Mouse (Mus musculus) cerebellum, adult 2 months (tissue): ENCODE results near the gene Gm20517. TPM values are rescaled to one million over a fixed set of nuclear protein-coding genes. Genes with fewer than 3 reads are reported as not detected.

Source experiments
- DNase-seq, 2 experiments: peaks; one replicate each; pipeline ENCODE4 v3.0.0; 2021
- H3K27ac ChIP-seq: fragments of 200-500 bp; 2 replicates; pipeline ENCODE4 v1.5.1; 2012; ENCODE audit warnings: low read length, control low read depth, inconsistent platforms; ENCODE audit not compliant: insufficient read depth
- H3K27me3 ChIP-seq: fragments of 200-500 bp; 2 replicates; pipeline ENCODE4 v1.6.1; 2012; ENCODE audit warnings: inconsistent platforms, mild to moderate bottlenecking, low read length, moderate library complexity; ENCODE audit not compliant: control insufficient read depth, insufficient read depth
- H3K4me1 ChIP-seq: fragments of 200-500 bp; 2 replicates; pipeline ENCODE4 v1.6.1; 2011; ENCODE audit warnings: low read length; ENCODE audit not compliant: control insufficient read depth, insufficient read depth
- H3K4me3 ChIP-seq: fragments of 200-500 bp; replicated peaks from 2 replicates; pipeline ENCODE3; 2011; ENCODE audit warnings: mild to moderate bottlenecking, low read depth, low read length, control low read depth; ENCODE audit not compliant: insufficient read depth
- CTCF ChIP-seq: fragments of 200-500 bp; IDR thresholded peaks from 2 replicates; pipeline ENCODE4 v1.5.1; 2011; ENCODE audit warnings: low read depth, mild to moderate bottlenecking, control low read depth, low read length, moderate library complexity, borderline replicate concordance; ENCODE audit not compliant: insufficient read depth
- POLR2A ChIP-seq: fragments of 200-500 bp; IDR thresholded peaks from 2 replicates; pipeline ENCODE4 v1.6.1; 2011; ENCODE audit warnings: low read length, control low read depth, borderline replicate concordance; ENCODE audit not compliant: insufficient read depth
- WGBS: fragments of 180-500 bp; shearing (Covaris S2); methylation state at CpG from one replicate; pipeline ENCODE4 v1.1.7; 2018; 5-methylcytosine and 5-hydroxymethylcytosine counted together
- polyA plus RNA-seq: library from polyadenylated mRNA; depleted of rRNA; stranded (reverse); fragments of >200 nt; gene quantifications from 2 replicates; pipeline ENCODE4 v1.2.3, GENCODE M21; 2012

Gm20517 gene
- polyA plus RNA-seq, 1 experiment, result 1.7 TPM

GRCm38 (mm10) chr17:47593215-47593853 lies 18.1 kb upstream of the Gm20517 start:
- Histone ChIP-seq H3K27me3 (no peaks in the 10 kb centered on the region), H3K27ac (0 out of 2 replicates have a peak overlapping the region, but pooled peaks have one; percentile 39), H3K4me1 (peaks cover 12% of the 10 kb centered on the region), H3K4me3 (peak overlapping the region; percentile 90)
- under 1% methylated on average over 61 of the region's 63 CpGs for WGBS
- DNase-seq, result peak; percentile 92
- TF ChIP-seq POLR2A (peak; percentile 55), CTCF (no peak)

DNA sequence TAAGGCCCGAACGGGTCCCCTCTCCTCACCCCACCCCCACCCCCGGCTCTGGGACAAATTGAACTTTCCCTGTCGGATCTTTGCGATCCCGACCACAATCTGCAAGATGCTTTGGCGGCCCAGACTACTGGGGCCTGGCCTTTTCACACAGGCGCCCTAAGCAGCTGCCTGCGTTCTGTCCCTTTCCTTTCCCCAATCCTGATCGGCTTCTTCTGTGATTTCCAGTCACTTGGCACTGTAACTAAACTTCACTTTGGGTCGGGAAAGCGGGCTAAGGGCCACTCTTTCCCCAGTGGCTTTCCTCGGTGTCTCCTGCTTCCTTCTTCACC lies 17.6 kb upstream of the Gm20517 start:
- under 1% methylated on average over 13 of the region's 13 CpGs for WGBS
- TF ChIP-seq POLR2A (no peak), CTCF (no peak)
- H3K4me1 ChIP-seq, result peaks cover 12% of the 10 kb centered on the region
- H3K4me3 ChIP-seq, result peak overlapping the region; percentile 90
- no peaks in the 10 kb centered on the region for H3K27me3 ChIP-seq
- H3K27ac ChIP-seq, result no peak overlapping the region
- no peak for DNase-seq

DNA sequence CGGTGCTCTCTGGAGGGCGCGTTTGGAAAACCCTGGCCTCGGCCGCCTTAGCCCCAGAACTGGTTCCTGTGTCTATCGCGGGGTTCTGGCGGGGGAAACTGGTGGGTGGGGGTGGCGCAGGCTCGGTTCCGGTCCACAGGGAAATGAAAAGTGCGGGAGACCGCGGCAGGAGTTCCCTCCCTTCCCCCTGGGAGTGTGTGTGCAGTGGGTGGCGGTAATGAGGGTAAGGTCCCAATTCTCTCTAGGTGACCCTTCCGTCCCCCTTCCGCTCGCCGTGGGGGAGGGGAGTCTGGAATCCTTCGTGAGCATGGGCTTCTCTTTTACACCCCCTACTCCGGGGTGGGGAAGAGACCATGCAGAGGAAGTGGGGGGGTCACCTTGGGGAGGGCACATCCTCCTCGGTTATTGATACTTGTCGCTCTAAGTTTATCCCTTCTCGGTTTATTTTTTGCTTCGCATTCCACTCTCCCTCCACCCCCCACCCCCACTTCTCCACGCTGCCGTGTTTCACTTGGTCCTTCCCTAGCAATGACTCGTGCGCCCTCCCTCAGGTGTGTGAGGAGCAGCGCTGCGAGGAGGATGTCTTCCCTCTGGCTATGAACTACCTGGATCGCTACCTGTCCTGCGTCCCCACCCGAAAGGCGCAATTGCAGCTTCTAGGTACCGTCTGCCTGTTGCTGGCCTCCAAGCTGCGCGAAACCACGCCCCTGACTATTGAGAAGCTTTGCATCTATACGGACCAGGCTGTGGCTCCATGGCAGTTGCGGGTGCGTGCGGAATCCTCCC lies 17.0 kb upstream of the Gm20517 start:
- 1% methylated on average over 43 of the region's 43 CpGs for WGBS
- no peak overlapping the region for H3K27ac ChIP-seq
- peak overlapping the region; percentile 90 for H3K4me3 ChIP-seq
- DNase-seq, result peak; percentile 34 to 46
- H3K4me1 ChIP-seq, result peaks cover 12% of the 10 kb centered on the region
- H3K27me3 ChIP-seq, result no peaks in the 10 kb centered on the region
- no peak for TF ChIP-seq POLR2A
- no peak for TF ChIP-seq CTCF

DNA sequence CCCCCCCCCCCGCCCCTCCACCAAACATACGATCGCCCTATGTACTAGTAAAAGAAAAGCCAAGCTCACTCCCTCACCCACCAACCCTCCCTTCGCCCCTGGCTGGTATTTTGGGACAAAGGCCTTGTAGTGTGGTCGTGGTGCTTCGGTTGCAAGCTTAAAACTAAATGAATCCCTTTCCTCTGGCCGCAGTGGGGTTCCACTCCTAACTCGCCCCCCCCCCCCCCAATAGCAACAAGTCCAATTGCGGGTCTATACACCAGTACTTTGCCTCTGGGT lies 16.5 kb upstream of the Gm20517 start:
- WGBS, result 14% methylated on average over 9 of the region's 9 CpGs
- H3K4me1 ChIP-seq, result peaks cover 12% of the 10 kb centered on the region

DNA sequence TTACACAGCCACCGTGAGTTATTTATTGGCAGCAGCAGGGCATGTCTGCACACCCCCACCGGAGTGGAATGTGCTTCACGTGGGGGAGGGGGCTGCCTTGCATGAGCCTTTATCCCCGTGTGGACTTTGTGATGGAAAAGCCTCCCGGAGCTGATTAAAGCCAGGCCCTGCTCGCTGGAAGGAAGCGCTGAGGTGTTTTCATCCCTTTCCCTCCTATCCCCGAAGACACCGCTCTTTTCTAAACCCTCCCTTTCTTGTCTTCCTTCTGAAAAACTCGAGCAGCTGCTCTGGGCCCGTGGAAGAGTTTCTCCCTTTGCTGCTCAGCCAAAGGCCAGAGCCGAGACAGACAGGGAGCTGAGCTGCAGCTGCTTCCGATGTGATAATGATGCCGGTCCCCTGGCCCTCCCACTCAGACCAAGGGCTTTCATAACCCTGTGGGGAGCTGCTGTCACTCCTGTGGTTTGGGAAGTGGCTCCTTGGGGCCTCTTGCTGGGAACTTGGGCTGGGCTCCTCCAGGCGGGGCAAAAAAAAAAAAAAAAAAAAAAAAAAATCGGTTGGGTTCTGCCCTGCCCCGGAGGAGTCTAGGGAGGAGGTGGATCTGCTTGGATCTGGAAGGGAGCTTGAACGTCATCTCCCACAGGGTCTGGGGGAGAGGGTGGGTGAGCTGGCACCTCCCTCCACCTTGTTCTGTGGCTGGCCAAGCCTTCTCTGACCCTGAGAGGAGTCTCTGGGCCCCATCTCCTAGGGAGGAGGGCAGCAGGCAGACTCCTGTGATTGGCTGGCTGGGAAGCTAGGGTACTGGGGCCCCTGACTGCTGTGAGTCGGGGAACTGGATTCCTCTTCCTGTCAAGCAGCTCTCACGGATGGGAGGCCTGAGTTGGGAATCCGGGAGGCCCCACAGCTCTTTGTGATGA lies 15.9 kb upstream of the Gm20517 start:
- 25% methylated on average over 21 of the region's 21 CpGs for WGBS
- Histone ChIP-seq H3K4me1 (peaks cover 12% of the 10 kb centered on the region), H3K27me3 (no peaks in the 10 kb centered on the region), H3K4me3 (no peak overlapping the region), H3K27ac (no peak overlapping the region)
- peak in 1 of 2 experiments; percentile 19 for DNase-seq
- TF ChIP-seq CTCF, result no peak
- no peak for TF ChIP-seq POLR2A

More for the DNA sequence above, 16.5 kb upstream of the Gm20517 start:
- no peak for DNase-seq
- TF ChIP-seq CTCF, result no peak
- TF ChIP-seq POLR2A, result no peak
- no peaks in the 10 kb centered on the region for H3K27me3 ChIP-seq
- peak overlapping the region; percentile 19 for H3K4me3 ChIP-seq
- H3K27ac ChIP-seq, result no peak overlapping the region

DNA sequence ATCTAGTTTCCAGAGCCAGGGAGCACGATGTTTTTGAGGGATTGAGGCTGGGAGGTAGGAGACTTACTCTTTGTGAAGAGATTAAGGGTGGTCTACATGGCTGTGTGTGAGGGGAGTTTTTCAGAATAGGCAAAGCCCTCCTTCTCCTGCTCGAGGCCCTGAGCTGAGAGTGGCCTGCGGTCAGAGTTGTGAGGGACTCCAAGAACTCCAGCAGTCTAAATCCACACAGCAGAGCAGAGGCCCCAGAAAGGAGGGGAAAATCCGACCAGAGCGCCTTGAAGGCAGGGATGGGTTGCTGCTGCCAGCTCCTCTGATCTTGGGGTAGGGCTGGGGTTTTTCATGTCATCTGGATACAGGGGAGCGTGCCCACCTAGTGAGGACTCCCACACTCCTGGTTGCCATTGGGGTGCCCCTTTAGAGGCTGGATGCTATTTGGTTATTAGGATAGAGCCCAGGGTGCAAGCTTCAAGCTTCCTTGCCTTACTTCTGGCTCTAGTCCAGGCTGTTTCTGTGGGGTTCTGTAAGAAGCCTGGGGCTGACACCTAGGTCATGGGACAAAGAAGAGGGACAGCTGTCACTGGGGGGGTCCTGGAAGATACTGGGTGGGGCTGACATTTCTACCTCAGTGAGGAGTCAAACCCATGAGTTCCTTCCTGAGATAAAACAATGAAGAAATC lies 15.1 kb upstream of the Gm20517 start:
- TF ChIP-seq CTCF, result no peak
- TF ChIP-seq POLR2A, result no peak
- Histone ChIP-seq H3K4me3 (no peak overlapping the region), H3K4me1 (peaks cover 12% of the 10 kb centered on the region), H3K27ac (no peak overlapping the region), H3K27me3 (no peaks in the 10 kb centered on the region)
- 61% methylated on average over 6 of the region's 6 CpGs for WGBS
- no peak for DNase-seq

DNA sequence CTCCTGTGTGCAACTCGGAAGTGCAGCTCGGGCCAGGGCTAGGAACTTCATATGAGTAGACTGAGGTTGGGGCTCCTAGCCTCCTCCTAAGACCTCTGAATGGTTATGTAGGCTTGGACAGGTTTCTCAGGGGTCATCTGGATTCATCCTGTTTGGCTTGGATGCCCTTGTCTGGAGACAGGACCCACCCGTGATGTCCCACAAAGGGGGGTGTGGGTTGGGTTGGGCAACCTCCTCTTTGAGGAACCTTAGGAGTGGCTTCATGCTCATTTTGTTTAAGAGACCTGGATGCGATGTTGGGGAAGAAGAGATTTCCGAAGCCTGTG lies 14.6 kb upstream of the Gm20517 start:
- TF ChIP-seq POLR2A, result no peak
- no peak for TF ChIP-seq CTCF
- no peaks in the 10 kb centered on the region for H3K27me3 ChIP-seq
- DNase-seq, result no peak
- peaks cover 12% of the 10 kb centered on the region for H3K4me1 ChIP-seq
- 72% methylated on average over 5 of the region's 5 CpGs for WGBS
- no peak overlapping the region for H3K27ac ChIP-seq
- no peak overlapping the region for H3K4me3 ChIP-seq

DNA sequence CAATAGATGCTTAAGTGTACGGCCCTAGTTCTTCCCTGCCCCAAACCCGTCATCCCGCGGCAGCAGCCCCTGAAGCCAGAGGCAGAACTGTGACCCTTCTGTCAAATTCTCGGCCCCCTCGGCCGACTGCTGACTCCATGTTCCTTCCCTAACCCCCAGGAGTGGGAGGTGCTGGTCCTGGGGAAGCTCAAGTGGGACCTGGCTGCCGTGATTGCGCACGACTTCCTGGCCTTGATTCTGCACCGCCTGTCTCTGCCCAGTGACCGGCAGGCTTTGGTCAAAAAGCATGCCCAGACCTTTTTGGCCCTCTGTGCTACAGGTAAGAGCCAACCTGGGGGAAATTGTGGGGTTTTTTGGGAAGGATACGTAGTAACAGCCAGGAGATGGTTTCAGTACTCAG lies 14.1 kb upstream of the Gm20517 start:
- no peak overlapping the region for H3K27ac ChIP-seq
- H3K4me3 ChIP-seq, result no peak overlapping the region
- WGBS, result 72% methylated on average over 13 of the region's 13 CpGs
- H3K27me3 ChIP-seq, result no peaks in the 10 kb centered on the region
- H3K4me1 ChIP-seq, result peaks cover 12% of the 10 kb centered on the region
- TF ChIP-seq CTCF (no peak), POLR2A (no peak)
- DNase-seq, result no peak
